Mouse (Mus musculus) liver, embryonic 15.5 days (tissue): ENCODE results near the gene Gm21586. TPM values are rescaled to one million over a fixed set of nuclear protein-coding genes. Genes with fewer than 3 reads are reported as not detected.
"Not testable (repeated sequence)": the region's sequence is repeated elsewhere in the genome, so short reads cannot be mapped to it uniquely, and the experiment has no call there.

Experiments used
- ATAC-seq: fragments of 200-750 bp; cut with Nextera tagmentation; 2 replicates; pipeline ENCODE4 v1.8.0; 2017; ENCODE audit warnings: moderate number of reproducible peaks, mild to moderate bottlenecking, moderate library complexity; ENCODE audit not compliant: insufficient read depth
- H3K27ac ChIP-seq: fragments of 300-500 bp; sonication (generic); replicated peaks from 2 replicates; pipeline ENCODE4 v1.5.1; 2015; ENCODE audit warnings: mild to moderate bottlenecking, inconsistent platforms
- H3K27me3 ChIP-seq: fragments of 300-500 bp; sonication (generic); 2 replicates; pipeline ENCODE4 v1.6.1; 2015; ENCODE audit warnings: mild to moderate bottlenecking, inconsistent platforms
- H3K36me3 ChIP-seq: fragments of 300-500 bp; sonication (generic); replicated peaks from 2 replicates; pipeline ENCODE4 v1.6.1; 2015; ENCODE audit warnings: moderate library complexity, mild to moderate bottlenecking, inconsistent platforms
- H3K4me1 ChIP-seq: fragments of 300-500 bp; sonication (generic); replicated peaks from 2 replicates; pipeline ENCODE4 v1.6.1; 2015; ENCODE audit warnings: inconsistent platforms
- H3K4me2 ChIP-seq: fragments of 300-500 bp; sonication (generic); 2 replicates; pipeline ENCODE4 v1.6.1; 2015; ENCODE audit warnings: moderate library complexity, mild to moderate bottlenecking, inconsistent platforms
- H3K4me3 ChIP-seq: fragments of 300-500 bp; sonication (generic); replicated peaks from 2 replicates; pipeline ENCODE4 v1.5.1; 2015; ENCODE audit warnings: mild to moderate bottlenecking, inconsistent platforms
- H3K9ac ChIP-seq: fragments of 300-500 bp; sonication (generic); 2 replicates; pipeline ENCODE4 v1.6.1; 2015; ENCODE audit warnings: moderate library complexity, mild to moderate bottlenecking, inconsistent platforms
- H3K9me3 ChIP-seq: fragments of 300-500 bp; sonication (generic); replicated peaks from 2 replicates; pipeline ENCODE4 v1.6.1; 2016; ENCODE audit warnings: inconsistent platforms
- WGBS: fragments of 180-500 bp; shearing (Covaris S2); methylation state at CpG from one replicate; pipeline ENCODE4 v1.1.7; 2015; ENCODE audit warnings: mixed read lengths; ENCODE audit not compliant: insufficient replicate concordance; 5-methylcytosine and 5-hydroxymethylcytosine counted together
- polyA plus RNA-seq: library from polyadenylated mRNA; unstranded; fragments of >200 nt; fragmentation: Nextera tagmentation; extraction: Ambion mirVana; gene quantifications from 2 replicates; pipeline ENCODE4 v1.2.1, GENCODE M21; 2015

Gm21586 gene
- polyA plus RNA-seq: not detected in 2 replicates

GRCm38 (mm10) chr4:42439078-42439477 is at the start of gene Gm21586:
Gm21586 (plus strand) TSS chr4:42439378.
- H3K4me3 ChIP-seq, H3K9me3 ChIP-seq, H3K4me2 ChIP-seq, H3K9ac ChIP-seq, H3K27me3 ChIP-seq, ATAC-seq, H3K36me3 ChIP-seq, H3K27ac ChIP-seq, H3K4me1 ChIP-seq: not testable (repeated sequence)
- no CpG with 5 or more reads among the region's 18 CpGs for WGBS

GRCm38 (mm10) chr4:42466452-42466851 is 27.3 kb downstream of the Gm21586 start, which contains the start of gene Gm2163:
Gm2163 (plus strand) TSS chr4:42466752.
- H3K27me3 ChIP-seq, ATAC-seq, H3K36me3 ChIP-seq, H3K4me3 ChIP-seq, H3K9ac ChIP-seq, H3K4me2 ChIP-seq, H3K9me3 ChIP-seq, H3K27ac ChIP-seq, H3K4me1 ChIP-seq: not testable (repeated sequence)
- WGBS: no CpG with 5 or more reads among the region's 5 CpGs

Other genes with a start within 250 kb of the Gm21586 start
- gene Gm10600, start 198.7 kb upstream of the Gm21586 start, polyA plus RNA-seq: not detected in 2 replicates
- gene Ccl21b, start 183.6 kb upstream of the Gm21586 start, polyA plus RNA-seq: not detected in 2 replicates
- gene Gm21953, start 145.1 kb upstream of the Gm21586 start, polyA plus RNA-seq: not detected in 2 replicates
- gene Fam205a3, start 121.0 kb upstream of the Gm21586 start, polyA plus RNA-seq: not detected in 2 replicates
- 0.03 TPM in 1 of 2 replicates, not detected in the other for gene Gm2163, start 27.4 kb downstream of the Gm21586 start, polyA plus RNA-seq
- gene Fam205a2, start 88.8 kb downstream of the Gm21586 start, polyA plus RNA-seq: not detected in 2 replicates
- gene Gm10591, start 172.8 kb downstream of the Gm21586 start, polyA plus RNA-seq: not detected in 2 replicates
- gene Gm2564, start 190.3 kb downstream of the Gm21586 start, polyA plus RNA-seq: not detected in 2 replicates
- not detected in 2 replicates for gene Ccl27b, start 215.9 kb downstream of the Gm21586 start, polyA plus RNA-seq
- gene Il11ra2, start 222.5 kb downstream of the Gm21586 start, polyA plus RNA-seq: not detected in 2 replicates